Mouse (Mus musculus) liver, embryonic 16.5 days (tissue): Measurements from ENCODE around the gene Tmem212. TPM values are rescaled to one million over a fixed set of nuclear protein-coding genes. Genes with fewer than 3 reads are reported as not detected.

Source experiments
- ATAC-seq: fragments of 200-750 bp; cut with Nextera tagmentation; 2 replicates; pipeline ENCODE4 v1.8.0; 2017; ENCODE audit warnings: low read depth, mild to moderate bottlenecking, moderate number of reproducible peaks, moderate library complexity
- H3K27ac ChIP-seq: fragments of 300-500 bp; sonication (generic); 2 replicates; pipeline ENCODE4 v1.5.1; 2014; ENCODE audit warnings: mild to moderate bottlenecking, low read length
- H3K27me3 ChIP-seq: fragments of 300-500 bp; sonication (generic); 2 replicates; pipeline ENCODE4 v1.6.1; 2014; ENCODE audit warnings: low read depth, low read length, mixed read lengths; ENCODE audit not compliant: control insufficient read depth, insufficient read depth
- H3K36me3 ChIP-seq: fragments of 300-500 bp; sonication (generic); 2 replicates; pipeline ENCODE4 v1.6.1; 2014; ENCODE audit warnings: mild to moderate bottlenecking; ENCODE audit not compliant: control insufficient read depth, insufficient read depth
- H3K4me1 ChIP-seq: fragments of 300-500 bp; sonication (generic); 2 replicates; pipeline ENCODE4 v1.6.1; 2014; ENCODE audit warnings: low read depth, low read length, mixed read lengths; ENCODE audit not compliant: control insufficient read depth
- H3K4me2 ChIP-seq: fragments of 300-500 bp; sonication (generic); 2 replicates; pipeline ENCODE4 v1.6.1; 2014; ENCODE audit warnings: low read depth, low read length, mixed read lengths
- H3K4me3 ChIP-seq: fragments of 300-500 bp; sonication (generic); 2 replicates; pipeline ENCODE4 v1.5.1; 2014; ENCODE audit warnings: low read depth, mild to moderate bottlenecking, low read length
- H3K9ac ChIP-seq: fragments of 300-500 bp; sonication (generic); 2 replicates; pipeline ENCODE4 v1.6.1; 2014; ENCODE audit warnings: low read depth, low read length
- H3K9me3 ChIP-seq: fragments of 300-500 bp; sonication (generic); replicated peaks from 2 replicates; pipeline ENCODE4 v1.6.1; 2016; ENCODE audit warnings: low read length; ENCODE audit not compliant: control insufficient read depth
- WGBS: fragments of 180-500 bp; shearing (Covaris S2); extraction: QIAGEN DNeasy Blood & Tissue Kit; methylation state at CpG from one replicate; pipeline ENCODE4 v1.1.7; 2014; ENCODE audit not compliant: insufficient replicate concordance; 5-methylcytosine and 5-hydroxymethylcytosine counted together
- polyA plus RNA-seq: library from polyadenylated mRNA; unstranded; fragments of >200 nt; fragmentation: Nextera tagmentation; extraction: Ambion mirVana; gene quantifications from 2 replicates; pipeline ENCODE4 v1.2.1, GENCODE M21; 2015

Gene Tmem212
- polyA plus RNA-seq, 1 experiment from 2014 or later: not detected

GRCm38 (mm10) chr3:27839795-27840194 is 56.4 kb downstream of the Tmem212 start:
- Histone ChIP-seq H3K9ac (no peak overlapping the region), H3K4me1 (no peaks in the 10 kb centered on the region), H3K36me3 (no peaks in the 10 kb centered on the region), H3K27me3 (no peaks in the 10 kb centered on the region), H3K4me2 (no peak overlapping the region), H3K27ac (no peak overlapping the region), H3K9me3 (no peaks in the 10 kb centered on the region), H3K4me3 (no peak overlapping the region)
- WGBS: 41% methylated on average over 3 of the region's 3 CpGs
- ATAC-seq: no peak

DNA sequence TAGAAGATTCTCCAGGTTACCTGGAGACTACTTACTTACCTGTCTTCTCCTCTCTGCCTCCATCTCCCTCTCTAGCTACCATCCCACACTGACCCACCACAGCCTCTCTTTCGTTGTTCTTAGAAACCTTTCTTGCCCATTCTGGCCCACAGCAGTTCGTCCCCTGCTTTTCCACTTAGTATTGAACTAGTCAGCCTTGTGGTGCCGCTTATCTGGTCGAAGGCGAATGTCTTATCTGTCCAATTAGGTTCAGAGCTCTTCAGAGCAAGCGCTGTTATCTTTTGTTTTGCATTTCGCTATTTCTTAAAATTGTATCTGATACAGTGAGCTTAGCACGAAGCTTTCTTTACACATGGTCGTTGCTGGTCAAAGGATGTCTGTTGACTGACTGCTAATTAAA is 56.9 kb downstream of the Tmem212 start:
- H3K36me3 ChIP-seq: no peaks in the 10 kb centered on the region
- no peak overlapping the region for H3K9ac ChIP-seq
- ATAC-seq: no peak
- no peaks in the 10 kb centered on the region for H3K9me3 ChIP-seq
- WGBS: 50% methylated on average over 9 of the region's 9 CpGs
- no peaks in the 10 kb centered on the region for H3K4me1 ChIP-seq
- H3K4me2 ChIP-seq: no peak overlapping the region
- no peak overlapping the region for H3K27ac ChIP-seq
- H3K27me3 ChIP-seq: no peaks in the 10 kb centered on the region
- no peak overlapping the region for H3K4me3 ChIP-seq

DNA sequence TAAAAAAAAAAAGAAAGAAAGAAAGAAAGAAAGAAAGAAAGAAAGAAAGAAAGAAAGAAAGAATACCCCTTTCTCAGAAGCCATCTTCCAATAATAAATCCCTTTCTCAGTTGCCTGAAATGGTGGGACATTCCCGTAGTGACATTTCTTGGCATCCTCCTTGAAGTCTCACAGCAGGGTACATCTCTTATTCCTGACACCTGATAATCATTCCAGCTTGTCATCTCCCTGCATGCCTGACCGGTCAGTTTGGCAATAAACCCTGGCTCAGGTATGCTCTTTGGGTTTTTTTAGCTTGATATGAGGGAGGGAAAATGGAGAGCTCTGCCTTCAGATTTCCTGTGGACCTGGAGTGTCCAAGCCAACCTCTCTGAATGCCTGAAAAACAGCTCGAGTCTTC is 59.9 kb downstream of the Tmem212 start:
- H3K4me3 ChIP-seq: no peak overlapping the region
- no peak for ATAC-seq
- H3K4me1 ChIP-seq: no peaks in the 10 kb centered on the region
- H3K4me2 ChIP-seq: no peak overlapping the region
- WGBS: 70% methylated on average over 3 of the region's 3 CpGs
- no peaks in the 10 kb centered on the region for H3K9me3 ChIP-seq
- no peaks in the 10 kb centered on the region for H3K36me3 ChIP-seq
- H3K27ac ChIP-seq: no peak overlapping the region
- H3K27me3 ChIP-seq: no peaks in the 10 kb centered on the region
- no peak overlapping the region for H3K9ac ChIP-seq

GRCm38 (mm10) chr3:27835786-27836185 is 60.4 kb downstream of the Tmem212 start:
- Histone ChIP-seq H3K9me3 (no peaks in the 10 kb centered on the region), H3K4me3 (no peak overlapping the region), H3K4me2 (no peak overlapping the region), H3K9ac (no peak overlapping the region), H3K27ac (no peak overlapping the region), H3K27me3 (no peaks in the 10 kb centered on the region), H3K36me3 (no peaks in the 10 kb centered on the region), H3K4me1 (no peaks in the 10 kb centered on the region)
- no peak for ATAC-seq
- WGBS: 64% methylated on average over 8 of the region's 8 CpGs

GRCm38 (mm10) chr3:27828755-27829154 is 67.4 kb downstream of the Tmem212 start:
- H3K9me3 ChIP-seq: no peaks in the 10 kb centered on the region
- no peak for ATAC-seq
- no peak overlapping the region for H3K4me3 ChIP-seq
- H3K9ac ChIP-seq: no peak overlapping the region
- H3K27me3 ChIP-seq: no peaks in the 10 kb centered on the region
- no peaks in the 10 kb centered on the region for H3K4me1 ChIP-seq
- no peak overlapping the region for H3K4me2 ChIP-seq
- H3K27ac ChIP-seq: no peak overlapping the region
- H3K36me3 ChIP-seq: no peaks in the 10 kb centered on the region
- 28% methylated on average over 3 of the region's 3 CpGs for WGBS

DNA sequence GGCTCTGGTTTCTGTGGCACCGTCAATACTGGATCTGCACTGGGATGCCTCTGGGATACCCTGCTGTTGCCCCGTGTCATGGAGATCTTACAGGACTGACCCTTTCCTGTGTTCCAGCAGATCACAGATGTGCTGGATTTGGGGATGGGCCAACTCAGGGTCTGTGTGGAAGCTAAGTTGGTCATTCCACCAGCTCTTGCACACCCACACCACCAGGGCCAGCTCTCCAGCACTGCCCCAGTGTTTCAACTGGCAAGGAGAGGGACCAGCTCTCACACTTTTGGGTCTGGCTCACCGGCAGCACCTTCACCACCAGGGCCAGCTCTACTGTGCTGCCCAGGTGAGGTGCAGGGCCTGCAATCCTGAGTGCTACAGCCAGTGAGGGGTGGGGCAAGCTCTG is 68.9 kb downstream of the Tmem212 start:
- ATAC-seq: no peak
- Histone ChIP-seq H3K9ac (no peak overlapping the region), H3K36me3 (no peaks in the 10 kb centered on the region), H3K27me3 (no peaks in the 10 kb centered on the region), H3K4me2 (no peak overlapping the region), H3K27ac (no peak overlapping the region), H3K4me1 (no peaks in the 10 kb centered on the region), H3K4me3 (no peak overlapping the region), H3K9me3 (no peaks in the 10 kb centered on the region)
- WGBS: 60% methylated on average over 3 of the region's 3 CpGs

- Histone ChIP-seq H3K4me1 (no peaks in the 10 kb centered on the region), H3K9me3 (no peaks in the 10 kb centered on the region), H3K9ac (no peak overlapping the region), H3K27me3 (no peaks in the 10 kb centered on the region), H3K36me3 (no peaks in the 10 kb centered on the region), H3K4me2 (no peak overlapping the region), H3K4me3 (no peak overlapping the region), H3K27ac (no peak overlapping the region)
- no peak for ATAC-seq
- WGBS: 54% methylated on average over 4 of the region's 4 CpGs
Measured at GRCm38 (mm10) chr3:27825985-27826384, 70.2 kb downstream of the Tmem212 start.

Other genes with a start within 250 kb of the Tmem212 start
- gene Fndc3b, start 185.1 kb downstream of the Tmem212 start, polyA plus RNA-seq: 10.5 and 13.2 TPM in 2 replicates
- 5.9 and 6.8 TPM in 2 replicates for gene Pld1, start 42.3 kb upstream of the Tmem212 start, polyA plus RNA-seq